Mouse (Mus musculus) megakaryocyte, embryonic 14.5 days (primary cell): Measurements from ENCODE around the gene Uspl1.

Source experiments
- FLI1 ChIP-seq: IDR thresholded peaks from 2 replicates; pipeline ENCODE4 v1.6.1; 2012; ENCODE audit warnings: low read length, inconsistent platforms, mixed read lengths
- GATA1 ChIP-seq: IDR thresholded peaks from 3 replicates; pipeline ENCODE4 v1.6.1; 2012; ENCODE audit warnings: mixed read lengths, low read length, inconsistent platforms, borderline replicate concordance

- no peak; the same call in 2 of the 3 replicates for TF ChIP-seq GATA1
- no peak for TF ChIP-seq FLI1
Observed at GRCm38 (mm10) chr5:149245391-149245964, 61.3 kb downstream of the Uspl1 start.
